Mouse (Mus musculus) liver, postnatal 0 days (tissue): ENCODE data around the gene Tgm5. TPM values are rescaled to one million over a fixed set of nuclear protein-coding genes. Genes with fewer than 3 reads are reported as not detected.
A peak's percentile ranks its signal among the peaks of the same experiment; 100 is the strongest.

Experiments
- ATAC-seq: fragments of 200-750 bp; cut with Nextera tagmentation; 2 replicates; pipeline ENCODE4 v1.8.0; 2017; ENCODE audit warnings: mild to moderate bottlenecking, moderate library complexity
- DNase-seq: peaks from one replicate; pipeline ENCODE4 v3.0.0-alpha.2; 2016
- H3K27ac ChIP-seq: fragments of 300-500 bp; sonication (generic); 2 replicates; pipeline ENCODE4 v1.5.1; 2014; ENCODE audit warnings: antibody characterized with exemption, moderate library complexity, mild to moderate bottlenecking, low read depth
- H3K27me3 ChIP-seq: fragments of 300-500 bp; sonication (generic); 2 replicates; pipeline ENCODE4 v1.6.1; 2014; ENCODE audit warnings: low read length, control low read depth, mixed read lengths; ENCODE audit not compliant: insufficient read depth
- H3K36me3 ChIP-seq: fragments of 300-500 bp; sonication (generic); replicated peaks from 2 replicates; pipeline ENCODE4 v1.6.1; 2014; ENCODE audit warnings: mild to moderate bottlenecking, control low read depth, low read length, moderate library complexity, mixed read lengths; ENCODE audit not compliant: insufficient read depth
- H3K4me1 ChIP-seq: fragments of 300-500 bp; sonication (generic); 2 replicates; pipeline ENCODE4 v1.6.1; 2014; ENCODE audit warnings: antibody characterized with exemption, mild to moderate bottlenecking, control low read depth; ENCODE audit not compliant: insufficient read depth
- H3K4me2 ChIP-seq: fragments of 300-500 bp; sonication (generic); 2 replicates; pipeline ENCODE4 v1.6.1; 2014; ENCODE audit warnings: low read depth, mild to moderate bottlenecking, low read length, moderate library complexity, mixed read lengths
- H3K4me3 ChIP-seq: fragments of 300-500 bp; sonication (generic); 2 replicates; pipeline ENCODE4 v1.5.1; 2014; ENCODE audit warnings: low read depth, low read length
- H3K9ac ChIP-seq: fragments of 300-500 bp; sonication (generic); replicated peaks from 2 replicates; pipeline ENCODE4 v1.6.1; 2014; ENCODE audit warnings: mild to moderate bottlenecking, moderate library complexity
- H3K9me3 ChIP-seq: fragments of 300-500 bp; sonication (generic); 2 replicates; pipeline ENCODE4 v1.6.1; 2016; ENCODE audit warnings: mild to moderate bottlenecking, control low read depth, low read length, mixed read lengths
- CTCF ChIP-seq: sonication (generic); IDR thresholded peaks from 2 replicates; pipeline ENCODE4 v1.5.1; 2016; ENCODE audit warnings: antibody characterized with exemption, low read depth
- EP300 ChIP-seq: IDR thresholded peaks from 2 replicates; pipeline ENCODE4 v1.6.1; 2016; ENCODE audit warnings: antibody characterized with exemption, low read depth, mild to moderate bottlenecking
- WGBS: fragments of 180-500 bp; shearing (Covaris S2); extraction: QIAGEN DNeasy Blood & Tissue Kit; methylation state at CpG from one replicate; pipeline ENCODE4 v1.1.7; 2014; ENCODE audit not compliant: insufficient replicate concordance; 5-methylcytosine and 5-hydroxymethylcytosine counted together
- polyA plus RNA-seq: library from polyadenylated mRNA; unstranded; fragments of >200 nt; fragmentation: Nextera tagmentation; extraction: Ambion mirVana; gene quantifications from 2 replicates; pipeline ENCODE4 v1.2.1, GENCODE M21; 2015

The Tgm5 gene
- polyA plus RNA-seq, 1 experiment from 2014 or later: not detected

- Histone ChIP-seq H3K4me1 (peaks cover 11% of the 10 kb centered on the region), H3K27me3 (no peaks in the 10 kb centered on the region), H3K36me3 (peaks cover 18% of the 10 kb centered on the region), H3K4me2 (peak overlapping the region; percentile 85), H3K9me3 (no peaks in the 10 kb centered on the region), H3K9ac (peak overlapping the region; percentile 89), H3K4me3 (peak overlapping the region; percentile 88), H3K27ac (peak overlapping the region; percentile 83)
- TF ChIP-seq CTCF (no peak), EP300 (no peak)
- WGBS: 21% methylated on average over 5 of the region's 5 CpGs
- ATAC-seq (no peak), DNase-seq (no peak)
Measured at GRCm38 (mm10) chr2:121009071-121009677, 76.5 kb downstream of the Tgm5 start.

DNA sequence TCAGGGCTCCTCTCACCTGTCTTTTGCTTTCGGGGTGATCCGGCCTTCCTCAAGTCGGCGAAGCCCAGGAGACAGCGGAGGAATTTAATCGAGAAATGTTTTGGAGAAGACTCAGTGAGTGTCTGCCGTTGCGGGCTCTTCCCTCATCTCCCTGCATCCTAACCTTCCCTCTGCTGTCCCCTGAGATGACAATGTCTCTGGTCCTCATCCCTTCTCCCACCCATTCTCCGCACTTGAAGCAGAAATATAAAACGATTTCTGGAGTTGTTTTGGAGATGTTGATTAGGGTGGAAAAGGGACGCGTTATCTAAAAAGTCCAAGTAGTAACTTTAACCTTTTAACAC lies 77.0 kb downstream of the Tgm5 start:
- no peaks in the 10 kb centered on the region for H3K9me3 ChIP-seq
- H3K9ac ChIP-seq: peak overlapping the region; percentile 89
- DNase-seq: no peak
- H3K4me1 ChIP-seq: peaks cover 11% of the 10 kb centered on the region
- ATAC-seq: peak; percentile 34
- H3K4me3 ChIP-seq: peak overlapping the region; percentile 88
- peak overlapping the region; percentile 83 for H3K27ac ChIP-seq
- H3K27me3 ChIP-seq: no peaks in the 10 kb centered on the region
- 1% methylated on average over 12 of the region's 12 CpGs for WGBS
- H3K36me3 ChIP-seq: peaks cover 15% of the 10 kb centered on the region
- TF ChIP-seq CTCF: no peak
- peak overlapping the region; percentile 85 for H3K4me2 ChIP-seq

DNA sequence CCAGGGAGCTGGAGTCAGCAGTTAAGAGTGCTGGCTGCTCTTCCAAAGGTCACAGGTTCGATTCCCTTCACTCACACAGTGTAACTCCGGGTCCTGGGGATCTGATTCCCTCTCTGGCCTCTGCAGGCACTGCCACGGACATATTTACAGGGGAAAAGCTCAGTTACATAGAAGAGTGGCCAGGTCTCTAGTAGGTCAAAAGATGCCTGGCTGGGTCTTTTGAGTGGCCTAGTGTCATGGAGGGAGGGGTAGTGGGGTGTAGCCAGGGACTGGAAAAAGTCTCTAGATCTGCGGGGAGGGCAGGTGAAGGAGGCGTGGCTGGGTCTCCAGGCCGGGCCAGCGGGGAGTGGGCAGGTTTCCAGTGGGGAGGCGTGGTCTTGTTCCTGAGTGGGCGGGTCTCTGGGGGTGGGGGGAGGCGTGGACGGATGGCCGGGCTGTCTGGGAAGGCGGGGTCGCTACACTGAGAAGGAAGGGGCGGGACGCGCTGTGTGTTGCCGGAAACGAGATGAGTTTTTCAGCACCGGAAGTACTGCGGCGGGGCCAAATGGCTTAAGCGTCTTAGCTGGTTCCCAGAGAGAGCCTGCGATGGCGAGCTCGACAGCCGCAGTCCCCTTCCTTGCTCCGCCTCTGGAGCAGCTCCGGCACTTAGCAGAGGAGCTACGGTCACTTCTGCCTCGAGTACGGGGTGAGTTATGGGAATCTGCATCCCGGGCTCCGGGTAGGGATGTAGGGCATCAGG lies 77.5 kb downstream of the Tgm5 start, which contains the start of gene Ccndbp1:
Gene Ccndbp1 (plus strand): TSS at position 479 of the 739 bp plus-strand sequence.
- H3K9ac ChIP-seq: peak within 1 kb of the TSS; percentile 89
- H3K4me2 ChIP-seq: peak within 1 kb of the TSS; percentile 85
- H3K36me3 ChIP-seq: peaks cover 11% of the 10 kb centered on the region
- DNase-seq: peak; percentile 96
- peak within 1 kb of the TSS; percentile 88 for H3K4me3 ChIP-seq
- H3K27me3 ChIP-seq: no peaks in the 10 kb centered on the region
- H3K9me3 ChIP-seq: no peaks in the 10 kb centered on the region
- H3K4me1 ChIP-seq: peaks cover 11% of the 10 kb centered on the region
- ATAC-seq: peak; percentile 98
- no peak for TF ChIP-seq EP300
- TF ChIP-seq CTCF: no peak
- H3K27ac ChIP-seq: peak within 1 kb of the TSS; percentile 83
- WGBS: 2% methylated on average over 32 of the region's 34 CpGs

DNA sequence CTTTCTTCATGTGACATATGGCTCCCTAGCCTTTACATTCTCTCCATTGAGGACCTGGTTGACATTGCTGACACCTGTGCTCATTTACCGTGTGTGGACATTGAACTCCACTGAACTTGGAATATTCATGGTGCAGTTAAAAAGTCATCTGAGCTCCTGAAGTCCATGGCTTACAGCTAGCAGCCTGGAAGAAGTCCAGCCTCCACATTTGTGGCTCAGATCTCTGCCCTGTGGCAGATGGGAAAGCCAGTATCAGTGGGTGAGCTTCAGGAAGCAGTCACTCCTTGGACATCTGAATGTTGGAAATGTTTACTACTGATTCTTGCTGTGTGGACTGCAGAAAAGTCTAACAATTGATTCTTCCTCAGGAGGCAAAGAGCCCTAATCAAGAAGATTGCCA lies 78.7 kb downstream of the Tgm5 start:
- Histone ChIP-seq H3K4me2 (no peak overlapping the region), H3K36me3 (peaks cover 4% of the 10 kb centered on the region), H3K9me3 (no peaks in the 10 kb centered on the region), H3K27me3 (no peaks in the 10 kb centered on the region), H3K9ac (no peak overlapping the region), H3K4me1 (peaks cover 11% of the 10 kb centered on the region), H3K27ac (no peak overlapping the region), H3K4me3 (no peak overlapping the region)
- 74% methylated on average over 1 of the region's 1 CpGs for WGBS
- no peak for DNase-seq
- no peak for ATAC-seq
- no peak for TF ChIP-seq CTCF
- no peak for TF ChIP-seq EP300

DNA sequence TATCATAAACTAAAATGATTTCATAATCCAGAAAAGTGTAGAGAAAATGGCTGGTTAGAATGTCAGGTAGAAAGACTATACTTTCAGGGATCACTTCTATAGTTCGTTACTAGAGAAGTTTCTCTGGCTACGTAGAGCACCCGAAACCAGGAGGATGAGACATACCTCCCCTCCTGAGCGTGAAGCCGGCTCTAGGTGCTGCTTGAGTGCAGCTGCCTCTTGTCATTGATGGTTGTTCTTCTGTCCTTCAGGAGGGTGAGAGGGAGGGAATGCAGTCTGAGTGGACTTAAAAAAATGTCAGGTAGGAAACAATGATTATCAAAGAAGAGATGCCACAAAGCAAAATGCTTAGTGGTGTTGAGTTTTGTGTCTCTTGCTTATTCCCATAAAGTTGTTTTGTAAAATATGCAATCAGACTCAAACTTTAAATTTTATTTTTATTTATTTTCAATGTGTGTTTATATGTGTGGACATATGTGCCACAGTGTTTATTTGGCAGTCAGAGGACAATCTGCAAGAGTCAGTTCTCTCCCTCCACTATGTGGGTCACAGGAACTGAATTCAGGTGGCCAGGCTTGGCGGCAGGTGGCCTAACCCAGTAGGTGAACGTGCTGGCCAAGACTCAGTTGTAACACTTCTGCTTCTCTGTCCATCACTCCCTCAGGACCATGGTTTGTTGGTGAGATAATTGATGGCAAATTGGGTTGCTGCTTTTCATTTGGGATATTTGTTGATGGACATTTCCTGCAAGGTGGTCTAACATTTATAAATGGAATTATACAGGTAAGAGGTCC lies 81.4 kb downstream of the Tgm5 start:
- Histone ChIP-seq H3K4me2 (no peak overlapping the region), H3K27me3 (no peaks in the 10 kb centered on the region), H3K9ac (no peak overlapping the region), H3K4me1 (peaks cover 7% of the 10 kb centered on the region), H3K4me3 (no peak overlapping the region), H3K36me3 (no peaks in the 10 kb centered on the region), H3K27ac (no peak overlapping the region), H3K9me3 (no peaks in the 10 kb centered on the region)
- ATAC-seq (no peak), DNase-seq (no peak)
- 82% methylated on average over 7 of the region's 7 CpGs for WGBS
- TF ChIP-seq EP300 (no peak), CTCF (no peak)

DNA sequence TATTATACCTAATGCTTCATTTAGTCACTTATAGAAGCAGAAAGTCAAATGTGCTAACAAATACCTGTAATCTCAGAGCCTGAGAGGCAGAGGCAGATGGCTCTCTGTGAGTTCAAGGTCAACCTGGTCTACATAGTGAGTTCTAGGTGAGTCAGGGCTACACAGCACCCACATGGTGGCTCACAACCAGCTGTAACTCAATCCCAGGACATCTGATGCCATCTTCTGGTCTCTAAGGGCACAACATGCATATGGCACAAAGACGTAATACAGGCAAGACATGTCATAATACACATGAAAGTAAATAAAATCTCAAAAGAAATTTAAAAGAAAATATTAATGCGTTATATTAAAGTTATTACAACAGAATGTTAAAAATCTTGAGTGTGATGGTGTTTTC lies 82.1 kb downstream of the Tgm5 start:
- Histone ChIP-seq H3K36me3 (no peaks in the 10 kb centered on the region), H3K27me3 (no peaks in the 10 kb centered on the region), H3K4me3 (no peak overlapping the region), H3K4me2 (no peak overlapping the region), H3K9ac (no peak overlapping the region), H3K27ac (no peak overlapping the region), H3K9me3 (no peaks in the 10 kb centered on the region), H3K4me1 (peaks cover 3% of the 10 kb centered on the region; the same call in 1 of the 2 replicates)
- no peak for DNase-seq
- peak; percentile 61 for TF ChIP-seq CTCF
- TF ChIP-seq EP300: no peak
- WGBS: 76% methylated on average over 2 of the region's 2 CpGs
- no peak for ATAC-seq
